Mouse (Mus musculus) urinary bladder, postnatal 10 days (tissue): ENCODE data around the gene Slc44a4.
"Not testable (repeated sequence)": the region's sequence is repeated elsewhere in the genome, so short reads cannot be mapped to it uniquely, and the experiment has no call there.

Source experiments
- DNase-seq: peaks from one replicate; pipeline ENCODE4 v3.0.0; 2022; ENCODE audit warnings: low spot score

Slc44a4 gene

DNA sequence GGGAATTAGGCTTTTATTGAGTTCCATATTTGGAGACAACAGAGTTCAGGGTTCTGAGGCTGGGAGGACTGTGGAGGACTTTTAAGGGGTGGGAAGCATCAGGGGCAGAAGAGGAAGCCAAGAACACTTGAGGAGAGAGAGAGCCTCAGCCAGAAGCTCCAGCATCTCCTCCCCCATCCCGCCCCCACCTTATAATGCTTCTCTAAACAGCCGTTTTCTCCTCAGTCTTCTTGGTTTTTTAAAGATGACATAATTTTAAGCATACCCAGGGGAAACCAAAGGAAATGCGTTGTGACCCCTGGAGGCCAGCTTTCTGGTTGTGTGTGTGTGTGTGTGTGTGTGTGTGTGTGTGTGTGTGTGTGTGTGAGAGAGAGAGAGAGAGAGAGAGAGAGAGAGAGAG lies 47.9 kb downstream of the Slc44a4 start:
- no peak for DNase-seq

DNA sequence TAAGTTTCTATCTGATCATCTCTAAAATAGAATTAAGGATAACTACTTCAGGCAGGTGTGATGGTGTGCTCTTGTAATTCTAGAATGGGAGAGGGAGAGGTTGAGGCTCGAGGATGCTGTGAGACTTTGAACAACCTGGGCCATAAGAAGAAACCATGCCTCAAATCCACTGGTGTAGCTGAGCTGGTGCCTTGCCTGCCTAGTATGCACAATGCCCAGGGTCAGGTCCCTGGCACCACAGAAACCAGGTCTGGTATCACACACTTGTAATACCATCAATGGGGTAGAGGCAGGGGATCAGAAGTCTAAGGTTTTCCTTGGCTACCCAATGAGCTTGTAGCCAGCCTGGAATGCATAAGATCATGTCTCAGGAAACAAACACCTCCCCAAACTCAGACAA lies 48.6 kb downstream of the Slc44a4 start:
- DNase-seq = no peak

DNA sequence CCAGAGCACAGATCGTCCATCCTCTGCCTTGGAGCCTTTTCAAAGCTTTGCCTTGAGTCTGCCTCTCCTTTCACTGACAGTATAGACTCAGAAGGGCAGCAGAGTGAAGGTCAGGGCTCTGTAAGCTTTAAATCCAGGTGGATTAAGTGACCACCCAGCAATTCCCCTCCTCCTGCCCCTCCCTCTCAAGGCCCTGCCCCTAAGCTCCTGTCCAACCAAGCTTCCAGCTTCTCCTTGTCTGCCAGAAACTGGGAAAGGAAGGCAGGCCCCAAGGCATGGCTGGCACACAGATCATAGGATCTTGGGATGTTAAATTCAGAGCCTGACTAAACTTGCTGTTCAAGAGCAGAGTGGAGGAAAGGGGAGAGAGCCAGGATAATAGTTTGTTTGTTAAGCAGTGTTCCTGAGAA lies 50.4 kb downstream of the Slc44a4 start:
- DNase-seq = no peak

DNA sequence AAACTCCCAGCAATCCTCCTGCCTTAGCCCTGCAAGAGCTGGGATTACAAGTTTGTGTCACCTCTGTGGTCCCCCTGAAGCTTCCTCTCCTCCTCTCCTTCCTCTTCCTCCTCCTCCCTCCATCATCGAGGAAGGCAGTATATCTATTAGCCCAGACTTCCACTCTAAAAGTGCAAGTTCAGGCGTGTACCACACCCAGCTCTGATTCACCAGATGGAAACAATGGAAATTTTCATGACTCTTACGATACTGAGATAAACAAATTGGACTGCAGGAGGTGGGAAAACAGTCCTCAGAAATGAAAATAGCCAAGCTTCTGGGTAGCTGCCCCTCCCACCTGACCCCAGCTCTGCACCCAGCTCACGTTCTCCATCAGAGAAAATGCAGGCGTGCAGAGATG lies 51.4 kb downstream of the Slc44a4 start:
- no peak for DNase-seq

DNA sequence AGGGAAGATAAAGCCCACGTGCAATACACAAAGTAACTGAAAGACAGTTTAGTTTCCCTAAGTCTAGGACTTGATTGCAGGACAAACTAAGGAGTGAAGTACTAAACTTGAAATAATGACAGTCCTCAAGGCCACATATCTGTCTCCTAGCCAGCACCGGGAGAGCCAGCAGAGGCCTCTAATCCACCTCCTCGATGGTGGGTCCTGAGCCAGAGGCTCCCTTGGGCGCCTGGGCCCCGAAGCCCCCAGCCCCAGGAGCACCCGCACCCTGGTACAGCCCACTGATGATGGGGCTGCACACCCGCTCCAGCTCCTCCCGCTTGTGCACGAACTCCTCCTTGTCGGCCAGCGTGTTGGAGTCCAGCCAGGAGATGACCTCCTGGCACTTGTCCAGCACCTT lies 55.6 kb downstream of the Slc44a4 start, which contains the start of gene Gm20481:
Gene Gm20481 (plus strand): TSS at position 91 of the 400 bp plus-strand sequence.
- DNase-seq = not testable (repeated sequence)

DNA sequence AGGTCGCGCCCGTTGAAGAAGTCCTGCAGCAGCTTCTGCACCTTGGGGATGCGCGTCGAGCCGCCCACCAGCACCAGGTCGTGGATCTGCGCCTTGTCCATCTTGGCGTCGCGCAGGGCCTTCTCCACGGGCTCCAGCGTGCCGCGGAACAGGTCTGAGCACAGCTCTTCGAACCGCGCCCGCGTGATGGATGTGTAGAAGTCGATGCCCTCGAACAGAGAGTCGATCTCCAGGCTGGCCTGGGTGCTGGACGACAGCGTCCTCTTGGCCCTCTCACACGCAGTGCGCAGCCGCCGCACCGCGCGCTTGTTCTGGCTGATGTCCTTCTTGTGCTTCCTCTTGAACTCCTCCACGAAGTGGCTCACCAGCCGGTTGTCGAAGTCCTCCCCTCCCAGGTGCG lies 56.6 kb downstream of the Slc44a4 start:
- DNase-seq = not testable (repeated sequence)

DNA sequence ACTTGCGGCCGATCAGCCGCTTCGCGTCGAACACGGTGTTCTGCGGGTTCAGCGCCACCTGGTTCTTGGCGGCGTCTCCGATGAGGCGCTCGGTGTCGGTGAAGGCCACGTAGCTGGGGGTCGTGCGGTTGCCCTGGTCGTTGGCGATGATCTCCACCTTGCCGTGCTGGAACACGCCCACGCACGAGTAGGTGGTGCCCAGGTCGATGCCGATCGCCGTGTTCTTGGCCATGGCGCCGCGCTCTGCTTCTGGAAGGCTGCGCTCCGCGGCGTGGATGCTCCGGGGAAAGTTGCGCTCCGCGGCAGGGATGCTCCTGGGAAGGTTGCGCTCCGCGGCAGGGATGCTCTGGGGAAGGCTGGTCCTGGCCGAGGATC lies 57.4 kb downstream of the Slc44a4 start:
- not testable (repeated sequence) for DNase-seq

GRCm38 (mm10) chr17:34972069-34972749 lies 57.9 kb downstream of the Slc44a4 start, which contains the start of the genes Hspa1a and Hspa1l:
Gene Hspa1a (minus strand): TSS chr17:34972156.
Gene Hspa1l (plus strand): TSS chr17:34972703.
- not testable (repeated sequence) for DNase-seq

DNA sequence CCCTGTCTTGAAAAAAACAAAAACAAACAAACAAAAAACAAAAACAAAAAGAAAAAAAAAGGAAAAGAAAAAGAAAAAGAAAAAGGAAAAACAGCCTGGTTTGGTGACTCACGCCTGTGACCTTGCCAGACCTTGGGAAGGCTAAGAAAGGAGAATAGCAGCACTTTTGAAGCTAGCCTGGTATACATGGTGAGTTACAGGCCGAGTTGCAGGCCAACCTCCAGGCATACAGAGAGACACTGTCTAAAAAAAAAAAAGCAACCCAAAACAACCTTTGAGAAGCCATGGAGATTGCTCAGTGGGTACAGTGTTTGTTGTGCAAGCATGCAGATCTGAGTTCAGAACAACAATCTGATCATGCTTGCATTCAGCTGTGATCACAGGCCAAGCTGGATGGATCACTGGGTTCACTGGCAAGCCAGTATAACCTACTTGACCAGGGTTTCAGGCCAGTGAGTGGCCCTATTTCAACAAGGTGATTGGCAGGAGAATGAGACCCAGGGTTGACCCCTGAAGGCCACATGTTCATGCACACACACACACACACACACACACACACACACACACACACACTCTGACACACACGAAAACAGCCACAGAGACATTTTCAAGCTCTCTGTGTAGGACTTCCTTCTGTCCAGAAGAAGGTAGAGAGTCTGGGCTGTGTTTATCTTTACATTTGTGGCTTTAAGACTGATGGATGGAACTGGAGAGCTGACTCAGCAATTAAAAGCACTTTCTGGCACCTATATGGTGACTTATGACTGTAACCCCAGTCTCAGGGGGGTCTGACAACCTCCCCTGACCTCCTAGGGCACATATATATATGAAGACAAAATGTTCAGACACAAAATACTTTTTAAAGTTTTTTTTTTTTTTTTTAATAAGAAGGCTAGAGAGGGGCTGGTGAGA lies 61.6 kb downstream of the Slc44a4 start:
- no peak for DNase-seq

DNA sequence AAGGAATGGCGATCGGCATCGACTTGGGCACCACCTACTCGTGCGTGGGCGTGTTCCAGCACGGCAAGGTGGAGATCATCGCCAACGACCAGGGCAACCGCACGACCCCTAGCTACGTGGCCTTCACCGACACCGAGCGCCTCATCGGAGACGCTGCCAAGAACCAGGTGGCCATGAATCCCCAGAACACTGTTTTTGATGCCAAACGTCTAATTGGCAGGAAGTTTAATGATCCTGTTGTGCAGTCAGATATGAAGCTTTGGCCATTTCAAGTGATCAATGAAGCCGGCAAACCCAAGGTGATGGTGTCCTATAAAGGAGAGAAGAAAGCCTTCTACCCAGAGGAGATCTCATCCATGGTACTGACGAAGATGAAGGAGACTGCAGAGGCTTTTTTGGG lies 62.7 kb downstream of the Slc44a4 start:
- no peak for DNase-seq

DNA sequence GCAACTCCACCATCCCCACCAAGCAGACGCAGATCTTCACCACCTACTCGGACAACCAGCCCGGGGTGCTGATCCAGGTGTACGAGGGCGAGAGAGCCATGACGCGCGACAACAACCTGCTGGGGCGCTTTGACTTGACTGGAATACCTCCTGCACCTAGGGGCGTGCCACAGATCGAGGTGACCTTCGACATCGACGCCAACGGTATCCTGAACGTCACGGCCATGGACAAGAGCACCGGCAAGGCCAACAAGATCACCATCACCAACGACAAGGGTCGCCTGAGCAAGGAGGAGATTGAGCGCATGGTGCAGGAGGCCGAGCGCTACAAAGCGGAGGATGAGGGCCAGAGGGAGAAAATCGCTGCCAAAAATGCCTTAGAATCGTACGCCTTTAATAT lies 64.0 kb downstream of the Slc44a4 start:
- DNase-seq = no peak

DNA sequence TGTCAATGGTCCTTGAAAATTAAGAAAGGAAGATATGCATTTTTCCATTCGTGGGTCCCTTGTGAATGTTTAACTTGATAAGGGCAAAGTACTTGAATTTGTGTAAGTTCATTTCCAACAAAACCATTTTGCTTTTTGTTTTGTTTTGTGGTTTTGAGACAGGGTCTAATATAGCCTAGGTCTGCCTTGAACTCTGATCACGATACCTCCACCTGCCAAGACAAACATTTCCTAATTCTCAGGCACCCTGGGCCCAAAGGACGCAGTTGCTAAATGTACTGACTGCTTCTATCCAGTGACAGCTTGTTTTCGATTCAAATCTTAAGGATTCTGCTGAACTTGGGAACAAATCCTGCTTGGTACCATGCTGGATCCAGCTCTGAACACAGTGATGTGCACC lies 65.4 kb downstream of the Slc44a4 start:
- no peak for DNase-seq
